Mouse (Mus musculus) urinary bladder, postnatal 10 days (tissue): Measurements from ENCODE around the gene Atad3a.
A peak's percentile ranks its signal among the peaks of the same experiment; 100 is the strongest.
"Not testable (repeated sequence)": the region's sequence is repeated elsewhere in the genome, so short reads cannot be mapped to it uniquely, and the experiment has no call there.

ENCODE experiments used
- DNase-seq: peaks from one replicate; pipeline ENCODE4 v3.0.0; 2022; ENCODE audit warnings: low spot score

Atad3a gene

DNA sequence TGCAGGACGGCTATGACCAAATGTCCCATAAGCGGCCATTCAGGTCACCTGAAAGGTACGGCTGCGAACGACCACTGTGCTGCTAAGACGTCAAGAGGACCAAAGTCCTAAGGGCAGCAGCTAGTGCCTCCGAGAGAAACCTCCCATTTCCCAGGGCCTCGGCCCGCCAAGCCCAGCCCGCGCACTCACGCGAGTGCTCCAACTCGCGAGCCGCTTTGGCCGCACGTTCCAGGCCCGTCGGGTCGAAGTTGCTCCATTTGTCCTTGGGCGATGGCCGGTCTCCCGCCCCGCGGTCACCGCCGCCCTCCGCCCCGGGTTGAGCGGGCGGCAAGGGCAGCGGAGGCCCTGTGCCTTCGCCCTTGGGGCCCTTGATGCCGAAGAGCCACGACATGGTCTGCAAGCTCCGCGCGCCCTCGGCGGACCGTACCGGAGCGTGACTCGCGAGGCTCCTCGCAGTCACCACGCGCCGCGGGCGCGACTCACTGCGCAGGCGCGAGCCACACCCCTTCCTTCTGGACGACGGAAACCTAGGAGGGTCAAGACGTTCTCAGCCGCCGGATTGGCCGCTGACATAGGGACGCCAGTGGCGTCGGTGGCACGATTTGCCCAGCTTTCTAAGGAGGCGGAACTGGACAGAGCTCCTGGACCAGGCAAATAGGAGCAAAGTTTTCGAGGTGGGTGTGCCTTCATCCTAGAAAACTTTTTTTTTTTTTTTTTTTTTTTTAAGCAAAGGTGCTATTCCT lies at the start of gene Atad3a:
TSS of gene Atad3a (minus strand) at position 481 of the 743 bp plus-strand sequence.
- DNase-seq: peak; percentile 95

DNA sequence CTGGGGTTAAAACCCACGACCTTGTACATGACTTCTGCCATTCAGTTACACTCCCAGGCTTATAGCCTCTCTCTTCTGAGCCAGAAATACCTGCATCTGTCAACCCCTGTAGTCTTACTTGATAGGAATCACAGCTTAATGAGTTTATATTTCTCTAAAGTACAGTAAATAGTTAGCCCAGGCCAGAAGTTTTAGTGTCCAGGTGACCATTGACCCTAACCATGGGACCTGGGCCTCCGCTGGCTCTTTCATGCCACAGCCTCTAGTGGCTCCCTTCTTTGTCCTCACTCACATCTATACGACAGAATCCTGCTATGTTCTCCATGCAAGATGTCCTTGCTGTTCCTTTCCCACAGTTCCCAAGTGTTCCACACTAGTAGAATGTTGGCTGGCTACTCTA lies 46.9 kb upstream of the Atad3a start:
- DNase-seq: no peak

DNA sequence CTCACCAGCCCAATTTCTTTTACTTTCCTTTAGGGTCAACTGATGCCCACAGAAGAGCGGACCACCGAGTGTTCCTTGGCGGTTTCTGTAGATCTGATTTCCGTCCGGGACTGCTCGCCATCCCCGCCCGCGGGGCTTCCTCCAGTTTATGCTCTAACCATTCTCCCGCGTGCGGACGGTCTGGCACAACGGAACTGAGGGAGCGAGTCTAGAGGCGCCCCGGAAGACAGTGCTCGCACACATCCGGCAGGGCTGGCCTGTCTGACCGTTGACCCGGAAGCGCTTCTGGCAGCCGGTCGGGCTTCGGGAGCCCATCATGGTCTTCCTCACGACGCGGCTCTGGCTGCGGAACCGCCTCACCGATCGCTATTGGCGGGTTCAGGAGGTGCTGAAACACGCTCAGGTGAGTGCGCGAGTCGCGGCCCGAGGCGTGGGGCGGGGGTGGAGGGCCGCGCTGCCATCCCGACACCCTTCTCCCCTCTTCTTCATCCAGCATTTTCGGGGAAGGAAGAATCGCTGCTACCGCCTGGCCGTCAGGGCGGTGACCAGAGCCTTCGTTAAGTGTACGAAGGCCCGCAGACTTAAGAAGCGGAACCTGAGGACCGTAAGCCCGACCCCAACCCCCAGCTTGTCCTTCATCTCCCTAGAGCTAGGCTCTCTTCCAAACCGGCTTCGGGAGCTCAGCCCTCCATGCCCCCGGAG lies 42.6 kb upstream of the Atad3a start:
- DNase-seq: peak; percentile 91

DNA sequence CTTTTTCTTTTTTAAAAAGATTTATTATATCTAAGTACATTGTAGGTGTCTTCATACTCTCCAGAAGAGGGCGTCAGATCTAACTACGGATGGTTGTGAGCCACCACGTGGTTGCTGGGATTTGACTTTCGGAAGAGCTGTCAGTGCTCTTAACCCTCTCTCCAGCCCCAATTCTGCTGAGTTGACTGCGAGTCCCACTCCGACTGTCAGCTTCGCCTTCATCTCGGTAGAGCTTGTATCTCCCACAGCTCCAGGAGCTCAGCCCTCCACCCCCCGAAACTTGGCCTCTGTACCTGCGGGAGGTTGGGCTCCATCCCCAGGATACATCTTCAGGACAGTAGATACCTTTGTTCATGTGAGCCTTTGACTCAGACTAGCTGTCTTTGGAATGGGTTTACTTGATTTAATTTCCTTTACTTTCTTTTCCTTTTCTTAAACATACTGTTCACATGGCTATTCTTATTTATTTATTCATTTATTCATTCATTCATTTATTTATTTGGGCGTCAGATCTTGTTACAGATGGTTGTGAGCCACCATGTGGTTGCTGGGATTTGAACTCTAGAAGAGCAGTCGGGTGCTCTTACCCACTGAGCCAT lies 41.9 kb upstream of the Atad3a start, which contains the start of gene Mrpl20:
TSS of gene Mrpl20 (plus strand) at position 138 of the 599 bp plus-strand sequence.
- no peak for DNase-seq

DNA sequence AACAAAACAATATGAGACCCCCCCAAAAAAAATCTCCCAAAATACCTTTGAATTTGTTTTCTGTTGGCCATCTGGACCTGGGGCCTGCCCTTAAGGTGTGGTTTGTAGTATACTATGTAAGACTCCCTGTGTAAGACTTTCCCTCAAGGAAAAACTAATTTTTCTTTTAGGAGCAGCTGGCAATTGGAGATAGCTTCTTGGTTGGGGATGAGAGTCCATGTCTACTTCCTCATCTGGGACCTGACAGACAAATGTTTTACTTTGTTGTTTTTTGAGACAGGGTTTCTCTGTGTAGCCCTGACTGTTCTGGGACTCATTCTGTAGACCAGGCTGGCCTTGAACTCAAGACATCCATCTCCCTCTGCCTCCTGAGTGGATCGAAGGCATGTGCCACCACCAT lies 41.2 kb upstream of the Atad3a start:
- no peak for DNase-seq

DNA sequence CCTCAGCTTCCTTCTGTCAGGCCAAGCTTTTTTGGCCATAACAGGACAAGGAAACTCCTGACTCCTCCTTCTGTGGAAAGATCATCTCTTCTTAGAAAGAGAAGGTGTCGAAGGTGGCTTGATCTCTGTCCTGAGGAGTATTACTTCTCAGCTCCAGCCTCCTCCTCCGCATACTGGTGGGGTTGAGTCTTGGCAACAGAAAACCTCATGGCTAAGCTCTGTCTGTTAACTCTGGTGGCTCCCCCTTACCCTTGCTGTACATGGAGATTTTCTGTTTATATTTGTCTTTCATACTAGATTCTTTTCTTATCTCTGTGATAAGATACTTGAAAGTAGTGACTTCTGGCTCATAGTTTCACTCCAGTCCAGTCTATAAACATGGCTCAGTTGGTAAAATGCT lies 32.8 kb upstream of the Atad3a start:
- no peak for DNase-seq

DNA sequence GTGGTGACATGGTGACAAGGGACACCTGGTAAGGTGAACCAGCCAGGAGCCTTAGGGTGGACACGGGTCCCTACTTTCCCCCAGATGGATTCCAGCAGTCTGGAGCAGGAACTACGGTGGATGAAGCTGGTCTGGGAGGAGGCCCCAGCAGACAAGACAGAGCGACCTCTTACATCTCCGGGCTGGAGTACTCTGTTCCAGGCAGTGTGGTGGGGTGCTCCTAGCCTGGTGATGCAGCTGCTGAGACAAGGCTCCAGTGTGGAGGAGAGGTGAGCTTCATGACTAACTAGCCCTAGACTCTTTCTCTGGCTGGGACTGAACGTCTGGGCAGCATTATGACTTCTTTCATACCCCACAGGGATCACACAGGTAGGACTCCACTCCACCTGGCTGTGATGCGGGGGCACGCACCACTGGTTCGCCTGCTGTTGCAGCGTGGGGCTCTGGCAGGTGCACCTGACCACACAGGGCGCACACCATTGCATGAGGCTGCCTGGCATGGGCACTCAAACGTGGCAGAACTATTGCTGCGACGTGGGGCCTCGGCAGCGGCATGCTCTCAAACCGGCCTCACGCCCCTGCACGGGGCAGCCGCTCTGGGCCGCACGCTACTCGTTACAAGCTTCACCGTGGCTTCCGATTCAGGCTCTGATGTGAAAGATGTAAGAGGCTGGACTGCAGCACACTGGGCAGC lies 30.5 kb upstream of the Atad3a start:
- no peak for DNase-seq

DNA sequence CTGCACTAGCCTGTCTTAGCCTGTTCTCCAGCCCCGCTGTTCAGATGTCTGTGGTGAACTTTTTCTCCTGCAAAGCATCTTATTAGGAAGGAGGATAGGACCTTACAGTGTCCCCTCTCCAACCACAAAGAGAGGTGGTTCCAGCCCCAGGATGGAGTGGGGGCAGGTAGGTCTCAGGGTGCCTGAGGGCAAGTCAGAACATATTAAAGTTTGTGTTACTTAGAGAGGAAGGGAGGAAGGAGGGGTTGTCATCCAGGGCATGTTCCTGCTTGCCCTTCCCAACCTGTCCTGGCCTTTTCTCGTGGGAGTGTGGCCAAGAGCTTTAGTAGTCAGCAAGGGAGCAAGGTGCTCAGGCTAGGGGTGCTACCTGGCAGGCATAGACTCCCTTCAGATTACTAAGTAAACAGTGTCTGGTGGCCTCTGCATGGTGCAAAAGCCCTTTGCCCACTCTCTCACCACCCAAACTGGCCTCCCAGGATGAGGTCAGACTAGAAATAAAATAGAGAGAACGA lies 29.8 kb upstream of the Atad3a start:
- no peak for DNase-seq

DNA sequence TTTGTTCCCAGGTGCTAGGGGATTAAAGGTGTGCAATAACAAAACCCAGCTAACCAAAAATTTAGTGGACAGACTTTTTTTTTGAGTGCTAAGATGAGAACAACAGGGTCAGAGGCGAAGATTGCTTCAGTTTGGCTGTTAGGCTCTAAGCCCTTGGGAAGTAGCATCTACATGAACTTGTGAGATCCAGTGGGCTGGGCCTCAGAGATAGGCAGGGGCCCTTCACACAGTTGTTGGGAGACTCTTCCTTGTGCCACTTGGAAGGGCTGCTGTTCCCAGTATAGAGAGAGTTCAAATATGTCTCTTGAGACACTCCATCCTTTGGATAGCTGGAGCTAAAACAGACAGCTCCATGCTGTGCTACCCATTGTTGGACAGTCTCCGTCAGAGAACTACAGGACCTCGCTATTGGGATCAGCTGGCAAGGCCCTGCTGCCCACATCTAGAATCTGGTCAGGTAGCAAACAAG lies 29.2 kb upstream of the Atad3a start, which contains the start of gene Ankrd65:
TSS of gene Ankrd65 (plus strand) at position 419 of the 469 bp plus-strand sequence.
- DNase-seq: no peak

DNA sequence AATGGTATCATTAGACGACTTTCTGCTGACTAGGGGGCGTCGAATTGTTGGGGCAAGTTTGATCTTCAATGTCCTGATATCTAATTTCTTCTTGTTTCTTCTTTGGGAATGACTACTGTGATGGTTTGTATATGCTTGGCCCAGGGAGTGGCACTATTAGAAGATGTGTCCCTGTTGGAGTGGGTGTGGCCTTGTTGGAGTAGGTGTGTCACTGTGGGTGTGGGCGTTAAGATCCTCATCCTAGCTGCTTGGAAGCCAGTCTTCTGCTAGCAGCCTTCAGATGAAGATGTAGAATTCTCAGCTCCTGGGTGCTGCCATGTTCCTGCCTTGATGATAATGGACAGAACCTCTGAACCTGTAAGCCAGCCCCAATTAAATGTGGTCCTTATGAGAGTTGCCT lies 27.9 kb upstream of the Atad3a start:
- DNase-seq: not testable (repeated sequence)

DNA sequence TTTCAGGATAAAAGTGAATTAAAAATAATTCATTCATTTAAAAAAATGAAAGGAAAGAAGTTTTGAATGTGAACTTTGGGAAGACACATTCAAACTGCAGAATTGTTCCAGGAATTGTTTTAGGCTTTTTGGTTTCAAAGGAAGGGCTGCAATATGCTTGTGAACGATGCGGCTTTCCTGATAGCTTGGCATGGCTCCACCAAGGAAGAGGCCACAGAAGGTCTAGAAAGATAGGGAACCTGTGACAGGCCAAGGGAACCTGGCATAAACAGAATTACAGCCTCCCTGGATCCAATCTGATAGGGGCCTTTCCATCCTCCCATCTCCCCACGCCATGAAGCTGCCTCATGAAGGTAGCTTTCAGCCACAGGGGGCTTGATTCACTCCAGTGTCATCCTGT lies 27.4 kb upstream of the Atad3a start:
- no peak for DNase-seq

DNA sequence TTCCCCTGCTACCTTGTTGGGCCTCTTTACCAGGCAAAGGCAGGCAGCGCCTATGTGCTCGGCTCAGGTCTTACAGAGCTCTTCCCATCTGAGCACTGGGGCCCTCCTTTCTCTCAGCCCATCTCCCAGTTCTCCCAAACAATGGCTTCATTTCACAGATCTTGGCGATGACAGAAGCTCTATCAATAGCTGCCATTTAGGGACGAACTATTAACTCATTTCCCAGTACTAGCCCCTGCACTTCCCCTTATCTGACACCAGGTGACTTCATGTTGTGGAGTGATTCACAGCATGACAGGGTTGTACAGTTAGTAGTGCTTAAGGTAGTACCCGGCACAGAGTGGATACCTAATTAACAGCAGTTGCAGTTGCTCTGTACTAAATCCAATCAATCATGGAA lies 24.9 kb upstream of the Atad3a start, which contains the start of gene Tmem88b:
TSS of gene Tmem88b (minus strand) at position 56 of the 400 bp plus-strand sequence.
- DNase-seq: no peak

DNA sequence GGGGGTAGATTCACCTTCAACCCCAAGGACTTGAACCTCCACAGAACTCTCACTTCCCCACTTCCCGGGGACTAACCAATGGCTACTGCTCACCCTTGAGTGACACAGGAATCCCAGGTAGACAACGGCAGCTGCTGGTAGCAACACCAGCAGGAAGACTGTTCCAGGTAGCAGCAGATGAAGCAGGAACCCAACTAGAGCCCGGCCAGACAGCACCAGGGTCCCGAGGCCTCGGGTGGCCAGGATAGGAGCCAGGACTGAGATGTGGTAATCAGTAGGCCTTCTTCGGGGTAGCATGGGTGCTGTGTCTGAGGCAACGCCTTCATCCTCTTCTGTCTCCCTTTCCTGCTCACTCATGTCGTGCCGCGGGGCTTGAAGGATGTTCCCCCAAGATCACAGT lies 24.4 kb upstream of the Atad3a start:
- no peak for DNase-seq

DNA sequence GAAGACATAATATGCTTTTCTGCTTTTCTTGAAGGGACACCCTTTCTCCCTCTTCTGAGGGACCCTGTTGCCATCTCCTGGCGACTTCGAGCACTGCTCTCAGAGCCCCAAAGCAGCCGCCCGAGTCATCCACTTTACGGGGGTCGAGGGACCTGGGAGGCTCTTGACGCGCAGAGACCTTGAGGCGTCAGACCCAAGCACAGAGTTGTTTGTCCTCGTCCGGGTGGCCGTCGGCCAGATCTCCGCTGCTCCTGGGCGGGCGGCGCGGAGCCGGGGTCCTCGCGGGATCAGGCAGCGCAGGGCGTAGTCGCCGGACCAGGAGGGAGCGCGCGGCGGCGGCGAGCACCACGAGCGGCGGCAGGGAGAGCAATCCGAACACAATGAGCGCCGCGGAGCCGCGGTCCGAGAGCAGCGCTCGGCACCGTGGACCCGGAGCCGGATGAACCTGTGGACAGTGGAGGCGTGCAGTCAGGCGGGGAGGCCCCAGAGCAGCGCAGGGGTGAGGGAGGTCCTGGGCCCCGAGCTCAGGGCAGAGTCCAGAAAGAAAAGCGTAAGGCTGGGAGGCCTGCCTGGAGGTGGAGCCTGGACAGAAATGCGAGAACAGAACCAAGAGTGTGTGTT lies 23.3 kb upstream of the Atad3a start:
- DNase-seq: no peak

DNA sequence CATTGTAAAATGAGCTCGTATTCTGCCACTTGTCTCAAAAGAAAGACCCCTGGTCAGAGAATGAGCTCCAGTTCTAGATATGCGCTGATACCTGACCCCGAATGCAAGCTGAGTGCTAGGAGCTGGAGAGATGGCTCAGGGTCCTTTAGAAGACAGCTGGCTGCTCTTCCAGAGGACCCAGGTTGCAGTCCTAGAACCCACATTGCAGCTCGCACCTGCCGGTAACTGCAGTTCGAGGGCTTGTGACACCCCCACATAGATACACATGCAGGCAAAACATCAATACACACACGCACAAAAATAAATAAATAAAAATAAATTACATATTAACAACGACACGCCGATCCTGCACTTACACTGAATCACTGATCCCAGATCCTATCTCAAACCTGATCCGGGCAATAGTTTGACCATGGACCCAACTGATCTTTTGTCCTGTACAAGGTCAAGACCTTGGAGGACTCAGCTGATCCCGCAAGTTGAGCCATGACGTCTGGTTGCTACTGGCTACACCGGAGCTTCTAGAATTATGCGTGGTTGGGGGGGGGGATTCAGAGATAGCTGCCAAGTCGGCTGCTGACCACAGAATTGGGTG lies 22.7 kb upstream of the Atad3a start:
- no peak for DNase-seq

DNA sequence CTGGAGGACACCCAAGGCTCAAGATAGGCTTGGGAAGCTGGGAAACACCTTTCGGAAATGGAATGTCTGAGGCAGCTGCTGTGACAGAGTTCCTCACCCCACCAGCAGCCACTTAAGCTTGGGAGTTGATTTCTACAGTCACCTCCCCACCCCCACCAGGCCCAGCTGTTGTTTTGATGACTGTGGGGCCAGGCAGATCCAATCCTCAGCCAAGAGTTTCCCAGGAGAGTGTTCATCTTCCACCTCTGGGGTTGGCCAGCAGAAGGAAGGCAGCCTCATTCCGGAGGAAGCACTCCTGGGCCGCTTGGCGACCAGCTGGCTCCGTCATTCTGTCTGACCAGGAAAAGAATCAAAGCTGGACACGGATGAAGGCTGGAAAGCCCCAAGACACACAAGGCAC lies 20.0 kb upstream of the Atad3a start:
- DNase-seq: no peak

DNA sequence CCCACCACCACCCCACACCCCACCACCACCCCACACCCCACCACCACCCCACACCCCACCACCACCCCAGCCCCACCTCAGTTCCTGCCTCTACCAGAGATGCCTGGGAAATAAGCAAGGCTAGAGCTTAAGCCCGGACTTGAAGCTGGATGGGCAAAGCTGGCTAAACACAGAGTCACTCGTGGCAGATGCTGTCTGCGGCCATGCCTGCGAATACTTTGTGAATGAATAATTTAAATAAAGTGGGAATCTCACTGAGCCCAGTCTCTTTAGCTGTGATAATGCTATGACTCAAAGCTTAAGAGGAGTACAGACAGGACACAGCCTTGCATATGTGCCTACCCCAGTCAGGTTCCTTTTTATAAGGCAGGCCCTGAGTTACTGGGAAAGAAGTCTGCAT lies 18.6 kb upstream of the Atad3a start:
- DNase-seq: no peak

DNA sequence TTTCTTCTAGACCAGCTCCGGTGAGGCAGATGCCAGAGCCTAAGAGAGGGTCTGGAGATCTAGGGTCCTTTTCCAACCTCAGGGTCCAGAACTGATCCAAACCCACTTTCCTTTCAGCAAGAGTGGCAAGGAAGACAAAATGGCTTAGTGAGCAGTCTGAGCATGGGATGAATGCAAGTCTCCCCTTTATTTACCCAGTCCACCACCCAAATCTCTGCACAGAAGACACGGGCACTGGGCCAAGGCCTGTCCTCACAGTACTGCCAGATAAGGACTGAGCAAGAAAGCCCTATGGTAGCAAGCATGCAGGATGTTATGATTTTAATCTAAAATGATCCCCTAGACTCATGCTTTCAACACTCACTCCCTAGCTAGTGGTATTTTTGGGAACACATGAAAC lies 16.9 kb upstream of the Atad3a start:
- DNase-seq: no peak

DNA sequence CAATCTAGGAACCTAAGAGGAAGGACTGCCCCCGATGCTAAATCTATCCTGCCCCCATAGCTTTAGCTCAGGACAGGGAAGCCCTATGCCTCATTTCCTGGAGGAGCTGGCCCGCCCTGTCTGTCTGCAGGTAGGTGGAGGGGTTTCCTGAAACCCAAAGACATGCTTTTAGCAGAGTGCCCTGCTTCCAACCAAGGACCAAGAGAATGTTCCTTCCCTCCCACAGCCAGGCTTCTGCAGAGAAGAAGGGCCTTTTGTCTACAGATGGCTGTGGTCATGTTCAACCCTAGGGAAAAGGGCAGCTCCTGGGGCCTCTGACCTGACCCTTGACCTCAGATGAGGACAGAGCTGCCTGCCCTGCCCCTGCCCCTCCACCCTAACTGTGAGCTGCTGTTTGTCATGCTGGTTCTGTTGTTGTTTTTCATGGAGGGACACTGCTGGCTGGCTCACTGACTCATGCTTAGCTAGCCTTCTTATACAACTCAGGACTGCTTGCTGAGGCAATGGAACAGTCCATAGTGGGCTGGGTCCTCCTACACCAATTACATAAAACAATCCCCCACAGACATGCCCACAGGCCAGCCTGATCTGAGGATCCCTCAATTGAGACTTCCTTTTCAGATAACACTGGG lies 15.9 kb upstream of the Atad3a start:
- no peak for DNase-seq

DNA sequence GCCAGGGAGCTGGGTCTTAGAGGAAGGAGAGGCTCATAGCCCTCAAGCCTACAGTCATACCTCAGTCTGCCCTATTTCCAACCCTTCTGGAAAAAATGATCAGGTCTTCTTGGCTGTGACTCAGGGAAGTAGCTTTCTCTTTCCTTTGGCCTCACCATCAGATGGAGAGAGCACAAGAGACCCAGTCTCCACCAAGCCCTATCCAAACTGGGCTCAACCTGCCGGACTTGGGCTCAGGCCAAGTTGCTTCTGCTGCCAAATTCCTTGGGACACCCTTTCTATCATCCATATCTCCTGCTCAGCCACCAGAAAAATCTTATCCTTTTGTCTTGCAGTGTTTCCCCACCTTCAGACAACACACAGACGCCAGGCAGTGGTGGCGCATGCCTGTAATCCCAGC lies 15.0 kb upstream of the Atad3a start:
- no peak for DNase-seq
